Mouse (Mus musculus) cerebral cortex, adult 2 months (tissue): Measurements from ENCODE around the gene Sult2b1.

ENCODE experiments used
- WGBS: fragments of 180-500 bp; shearing (Covaris S2); methylation state at CpG from one replicate; pipeline ENCODE4 v1.1.7; 2018; 5-methylcytosine and 5-hydroxymethylcytosine counted together

The Sult2b1 gene

DNA sequence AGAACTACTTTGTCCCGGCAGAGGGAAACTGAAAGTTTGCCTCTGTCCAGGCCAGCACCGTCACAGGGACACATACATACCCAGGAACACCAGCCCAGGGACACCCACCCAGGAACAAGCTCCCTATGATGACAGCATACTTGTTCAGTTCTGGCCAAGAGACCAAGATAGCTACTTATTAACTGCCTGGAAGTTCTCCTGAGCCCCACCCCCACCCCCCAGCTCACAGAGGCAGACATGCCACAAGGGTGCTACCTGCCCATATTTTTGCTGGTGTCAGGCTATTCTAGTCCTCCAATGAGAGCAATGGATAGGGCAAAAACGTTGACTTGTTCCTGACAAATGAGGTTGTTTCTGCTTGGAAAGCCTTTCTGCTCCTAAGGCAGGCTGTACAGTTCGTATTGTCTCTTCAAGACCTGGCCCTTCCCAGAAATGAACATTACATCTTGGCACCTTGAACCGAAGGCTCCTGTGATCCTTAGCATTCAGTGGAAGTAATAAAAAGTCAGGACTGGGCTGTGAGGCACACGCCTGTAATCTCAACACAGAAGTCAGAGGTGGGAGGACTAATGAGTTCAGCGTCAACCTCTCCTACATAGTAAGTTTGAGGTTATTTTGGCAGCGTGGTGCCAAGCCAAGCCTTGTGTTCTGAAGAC, 13.9 kb downstream of the Sult2b1 start:
- 76% methylated on average over 8 of the region's 8 CpGs for WGBS

DNA sequence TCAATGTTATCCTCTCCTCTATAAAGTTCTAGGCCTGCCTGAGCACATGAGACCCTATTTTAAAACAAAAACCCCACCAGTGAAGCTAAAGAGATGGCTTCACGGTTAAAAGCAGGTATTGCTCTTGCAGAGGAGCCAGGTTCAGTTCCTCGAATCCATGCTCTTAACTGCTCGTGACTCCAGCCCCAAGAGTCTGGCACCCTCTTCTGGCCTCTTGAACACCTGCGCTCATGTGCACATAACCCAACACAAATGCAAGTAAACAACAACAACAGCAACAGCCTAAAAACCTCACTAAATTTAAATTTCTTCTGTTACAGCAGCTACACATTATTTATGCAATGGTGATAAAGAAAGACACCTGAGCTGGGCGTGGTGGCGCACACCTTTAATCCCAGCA, 17.0 kb downstream of the Sult2b1 start:
- 97% methylated on average over 6 of the region's 6 CpGs for WGBS

DNA sequence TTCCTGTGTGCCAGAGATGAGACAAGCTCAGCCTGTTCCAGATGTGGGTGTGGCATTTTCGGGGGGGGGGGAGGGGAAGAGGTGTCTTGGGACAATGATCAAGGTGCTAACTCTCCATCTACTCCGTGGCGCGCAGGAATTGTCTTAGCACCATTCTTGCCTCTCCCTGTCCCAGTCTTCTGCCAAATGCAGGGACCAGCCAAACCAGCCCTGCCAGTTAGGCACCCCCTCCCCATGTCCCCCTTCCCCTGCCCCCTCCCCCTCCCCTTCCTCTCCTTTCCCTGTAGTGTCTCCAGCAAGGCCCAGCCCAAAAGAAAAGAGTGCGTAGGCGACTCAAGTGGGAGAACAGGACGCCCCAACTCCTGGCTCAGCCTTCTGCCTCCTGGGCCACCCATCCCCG, 17.7 kb downstream of the Sult2b1 start:
- WGBS: 64% methylated on average over 8 of the region's 8 CpGs

DNA sequence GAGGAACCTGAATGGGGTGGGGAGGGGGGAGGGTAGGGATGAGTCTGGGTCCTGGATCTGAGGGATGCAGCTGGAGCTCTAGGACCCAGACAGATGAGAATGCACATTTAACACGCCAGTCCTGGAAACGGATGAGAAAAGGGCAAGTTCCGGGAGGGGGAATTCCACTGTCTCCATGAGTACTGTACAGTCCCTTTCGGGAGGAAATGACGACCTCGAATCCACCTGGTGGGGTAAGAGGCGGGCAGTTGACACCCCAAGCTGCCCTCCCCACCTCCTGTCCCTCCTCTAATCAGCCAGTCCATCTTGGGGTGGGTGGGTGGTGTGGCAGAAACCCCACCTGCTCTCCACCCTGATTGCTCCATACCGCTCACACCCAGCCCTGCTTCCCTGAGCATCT, 18.5 kb downstream of the Sult2b1 start:
- 66% methylated on average over 8 of the region's 8 CpGs for WGBS

DNA sequence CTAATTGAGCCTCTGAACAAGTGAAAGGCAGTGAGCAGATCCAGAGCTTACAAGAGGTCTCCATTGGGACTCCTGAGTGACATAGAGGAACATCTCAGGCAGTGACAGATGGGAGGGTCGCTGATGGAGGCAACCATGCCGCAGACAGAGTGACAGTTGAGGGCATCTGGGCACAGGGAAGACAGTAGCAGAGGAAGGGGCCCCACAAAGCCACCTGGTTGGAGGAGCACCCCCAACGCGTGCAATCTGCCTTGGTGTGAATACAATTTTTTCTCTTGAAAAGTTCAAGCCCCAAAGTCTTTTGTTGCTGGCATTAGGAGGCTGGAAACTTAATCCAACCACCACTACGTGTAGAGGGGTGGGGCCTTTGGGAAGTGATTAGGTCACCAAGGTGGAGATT, 24.3 kb downstream of the Sult2b1 start:
- 78% methylated on average over 5 of the region's 5 CpGs for WGBS

DNA sequence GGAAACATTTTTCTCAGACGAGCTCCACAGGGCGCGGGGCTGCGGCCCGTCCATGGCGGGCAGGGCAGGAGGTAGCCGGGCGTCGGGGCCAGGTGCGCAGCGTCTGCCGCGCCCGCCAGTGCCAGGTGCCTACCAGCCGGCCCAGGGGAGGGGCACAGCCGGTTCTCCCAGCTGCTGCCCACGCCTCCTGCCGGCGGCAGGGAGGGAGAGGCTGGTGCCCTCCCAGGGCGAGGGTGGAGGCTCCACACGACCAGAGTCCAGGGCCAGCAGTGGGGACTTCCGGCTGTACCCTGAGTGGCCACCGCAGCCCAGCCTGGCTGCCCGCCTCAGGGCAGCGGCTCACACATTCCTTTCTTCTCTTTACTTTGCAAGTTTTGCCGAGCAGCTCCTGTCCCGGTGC, 25.1 kb downstream of the Sult2b1 start:
- WGBS: 16% methylated on average over 25 of the region's 27 CpGs

DNA sequence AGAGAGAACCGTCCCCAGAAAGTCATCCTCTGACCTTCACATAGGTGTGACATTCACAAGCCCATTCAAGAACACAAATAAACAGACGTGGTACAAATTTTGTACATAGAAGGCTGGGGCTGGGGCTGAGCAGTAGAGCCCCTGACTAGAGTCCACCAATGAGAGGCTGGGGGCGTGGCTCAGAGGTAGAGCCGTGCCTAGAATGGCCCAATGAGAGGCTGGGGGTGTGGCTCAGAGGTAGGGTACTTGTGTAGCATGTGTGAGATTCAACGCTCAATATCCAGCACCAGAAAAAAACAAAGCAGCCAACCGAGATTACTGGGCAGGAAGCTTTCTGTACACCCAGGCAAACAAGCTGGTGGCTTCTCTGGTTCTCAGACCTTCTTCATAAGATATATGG, 28.8 kb downstream of the Sult2b1 start:
- WGBS: 68% methylated on average over 6 of the region's 6 CpGs

DNA sequence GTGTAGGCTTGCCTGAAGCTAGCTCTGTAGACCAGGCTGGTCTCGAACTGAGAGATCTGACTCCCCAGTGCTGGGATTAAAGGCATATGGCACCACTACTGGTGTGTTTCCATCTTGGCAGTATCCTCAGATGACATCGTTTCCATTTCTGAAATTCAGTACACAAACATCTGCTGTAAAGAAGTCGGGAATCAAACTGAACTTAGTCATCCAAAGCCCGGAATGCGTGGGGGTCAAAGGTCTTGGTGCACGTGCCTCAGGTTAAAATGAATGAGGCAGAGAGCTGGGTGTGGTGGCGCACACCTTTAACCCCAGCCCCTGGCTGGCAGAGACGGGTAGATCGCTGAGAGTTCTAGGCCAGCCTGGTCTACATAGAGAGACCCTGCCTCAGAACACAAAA, 34.3 kb downstream of the Sult2b1 start:
- 64% methylated on average over 9 of the region's 9 CpGs for WGBS

DNA sequence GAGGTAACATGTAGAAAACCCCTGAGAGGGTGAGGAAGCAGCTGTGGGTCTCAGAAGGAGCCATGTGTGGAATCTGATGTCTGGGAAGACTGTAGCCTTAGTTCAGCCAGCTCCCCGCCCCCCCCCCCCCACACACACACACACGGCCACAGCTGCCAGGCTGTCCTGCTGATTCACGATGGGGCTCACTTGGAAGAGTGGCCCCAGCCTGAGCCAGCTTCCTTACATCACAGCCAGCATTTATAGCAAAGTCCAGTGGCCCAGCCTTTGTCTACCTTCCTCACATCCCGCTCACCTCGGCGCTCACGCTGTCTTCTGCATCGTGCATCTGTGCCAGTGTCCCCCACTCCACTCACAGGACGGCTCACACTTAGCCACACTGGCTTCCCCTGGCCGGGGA, 35.1 kb downstream of the Sult2b1 start:
- WGBS: 45% methylated on average over 10 of the region's 10 CpGs

DNA sequence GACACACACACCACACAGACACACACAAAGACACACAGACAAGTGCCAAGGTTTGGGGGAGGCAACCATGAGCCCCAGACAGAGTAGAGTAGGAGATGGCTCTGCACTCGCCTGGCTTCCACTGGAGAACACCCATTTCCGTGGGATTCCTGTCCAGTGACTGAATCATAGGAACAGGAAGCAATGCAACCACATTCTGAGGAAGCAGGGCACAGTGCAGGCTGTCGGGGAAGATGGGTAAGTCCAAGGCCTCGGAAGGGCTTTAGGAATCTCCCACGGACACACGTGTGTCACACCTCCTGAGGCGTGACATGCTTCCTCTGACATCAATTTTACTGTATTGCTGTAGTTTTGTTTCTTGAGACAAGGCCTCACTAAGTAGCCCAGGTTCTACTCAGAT, 36.4 kb downstream of the Sult2b1 start:
- 68% methylated on average over 7 of the region's 7 CpGs for WGBS

DNA sequence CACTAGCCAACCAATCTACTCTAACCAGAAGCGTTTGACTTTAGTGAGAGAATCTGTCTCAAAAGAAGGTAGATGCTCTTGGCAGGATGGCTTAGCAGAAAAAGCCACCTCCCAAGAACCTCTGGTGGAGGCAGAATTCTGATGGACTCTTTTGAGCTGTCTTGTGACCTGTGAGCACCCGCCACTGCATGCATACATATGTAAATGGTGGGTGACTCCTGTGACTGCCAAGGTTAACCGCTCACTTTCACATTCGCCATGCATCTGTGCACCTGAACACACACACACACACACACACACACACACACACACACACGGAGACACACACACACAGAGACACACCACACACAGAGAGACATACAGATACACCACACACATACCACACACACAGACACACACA, 37.0 kb downstream of the Sult2b1 start:
- 88% methylated on average over 5 of the region's 5 CpGs for WGBS

DNA sequence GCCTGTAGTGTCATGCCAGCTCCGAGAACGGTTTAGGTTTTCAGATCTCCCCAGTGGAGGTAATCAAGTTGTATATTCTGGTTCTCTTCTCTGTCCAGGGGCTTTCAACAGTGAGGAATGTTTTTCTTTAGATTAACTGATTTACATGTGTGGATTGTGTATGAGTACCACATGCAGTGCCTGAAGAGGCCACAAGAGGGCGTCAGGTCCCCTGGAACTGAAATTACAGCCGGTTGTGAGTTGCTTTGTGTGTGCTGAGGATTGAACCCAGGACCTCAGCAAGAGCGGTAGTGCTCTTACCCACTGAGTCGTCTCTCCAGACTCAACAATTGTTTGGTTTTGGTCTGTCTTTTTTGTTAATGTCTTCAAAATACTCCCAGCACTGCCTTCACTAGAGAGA, 38.0 kb downstream of the Sult2b1 start:
- WGBS: 66% methylated on average over 6 of the region's 6 CpGs

DNA sequence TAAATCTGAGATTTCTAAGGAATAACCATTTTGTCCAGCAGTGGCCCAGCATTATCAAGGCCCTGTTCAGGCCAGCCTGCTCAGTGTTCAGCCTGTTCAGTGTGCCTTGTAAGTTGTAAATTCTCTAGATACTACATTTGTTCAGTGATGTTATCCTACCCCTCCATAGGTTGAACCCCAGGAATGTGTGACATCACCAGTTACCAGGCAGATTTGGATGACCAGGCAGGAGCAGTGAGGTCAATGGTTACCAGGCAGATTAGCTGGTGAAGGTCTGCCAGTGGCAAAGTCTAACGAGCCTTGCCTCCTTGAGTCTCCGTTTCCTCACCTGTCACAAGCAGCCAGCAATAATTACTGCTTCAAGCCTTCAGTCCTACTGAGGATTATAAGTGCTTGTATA, 40.1 kb downstream of the Sult2b1 start:
- WGBS: 62% methylated on average over 2 of the region's 2 CpGs

DNA sequence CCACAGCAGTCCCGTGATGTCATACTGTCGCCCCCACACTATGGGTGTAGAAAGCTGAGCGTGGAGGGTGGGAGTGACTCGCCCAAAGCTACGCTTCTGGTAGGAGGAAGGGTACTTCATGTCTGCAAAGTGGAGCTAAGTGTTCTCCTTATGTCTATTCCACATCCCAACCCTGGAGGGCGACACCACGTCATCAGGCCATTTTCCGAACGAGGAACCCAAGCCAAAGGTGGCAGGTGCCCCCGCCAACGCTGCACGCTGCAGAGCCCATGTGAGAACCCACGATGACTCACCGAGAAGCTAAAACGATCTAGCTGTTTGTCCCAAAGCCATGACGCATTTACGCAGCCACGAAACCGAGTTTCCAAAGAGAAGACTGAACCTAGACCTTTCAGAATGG, 42.1 kb downstream of the Sult2b1 start:
- 18% methylated on average over 19 of the region's 19 CpGs for WGBS

DNA sequence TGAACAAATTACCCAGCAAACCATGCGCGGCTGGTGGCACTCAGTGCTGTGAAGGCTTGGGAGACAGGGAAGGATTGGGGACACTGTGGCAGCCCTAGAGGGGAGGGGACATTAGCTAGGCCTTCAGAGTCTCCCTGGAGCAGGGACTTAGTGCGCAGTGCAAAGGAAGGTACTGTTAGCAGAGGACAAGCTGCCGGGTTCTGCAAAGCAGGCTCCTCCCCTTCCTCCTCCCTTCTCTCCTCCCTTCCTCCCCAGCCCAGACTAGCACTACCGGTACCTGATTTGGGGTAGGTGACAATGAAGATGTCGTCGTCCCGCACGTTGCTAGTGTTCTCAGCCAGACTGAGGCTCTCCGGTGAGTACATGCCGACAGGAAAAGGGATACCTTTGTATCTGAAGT, 42.7 kb downstream of the Sult2b1 start:
- WGBS: 40% methylated on average over 11 of the region's 11 CpGs

DNA sequence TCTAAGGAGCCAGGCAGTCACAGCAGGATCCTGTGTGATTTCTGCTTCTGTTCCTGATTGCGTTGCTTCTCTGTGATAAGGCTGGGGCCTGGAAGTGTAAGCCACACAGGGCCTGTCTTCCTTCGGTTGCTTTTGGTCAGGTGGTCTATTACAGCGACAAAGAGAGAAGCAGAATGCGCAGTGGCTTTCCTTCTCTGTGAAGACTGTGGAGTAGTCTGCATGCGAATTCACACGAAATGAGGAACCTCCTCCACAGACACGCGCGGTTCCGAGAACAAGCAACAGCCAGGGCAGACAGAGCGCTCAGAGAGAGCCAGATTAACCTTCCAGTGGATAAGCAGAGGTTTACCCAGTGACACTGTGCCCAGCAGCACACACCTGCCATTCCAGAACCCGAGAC, 43.2 kb downstream of the Sult2b1 start:
- WGBS: 61% methylated on average over 12 of the region's 12 CpGs

DNA sequence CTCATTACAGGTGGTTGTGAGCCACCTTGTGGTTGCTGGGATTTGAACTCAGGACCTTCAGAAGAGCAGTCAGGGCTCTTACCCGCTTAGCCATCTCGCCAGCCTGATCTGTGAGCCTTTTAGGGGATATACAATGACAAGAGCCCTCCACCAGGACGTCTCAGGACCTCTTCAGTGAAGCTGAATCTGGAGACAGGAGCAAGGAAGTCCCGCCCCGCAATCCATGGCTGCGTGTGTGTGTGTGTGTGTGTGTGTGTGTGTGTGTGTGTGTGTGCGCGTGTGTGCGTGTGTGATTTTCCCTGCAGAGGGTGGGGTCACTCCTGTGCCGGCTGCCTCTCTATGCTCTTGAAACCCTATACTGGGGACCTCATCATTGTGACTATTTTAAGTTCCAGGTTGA, 44.6 kb downstream of the Sult2b1 start:
- WGBS: 70% methylated on average over 10 of the region's 10 CpGs

DNA sequence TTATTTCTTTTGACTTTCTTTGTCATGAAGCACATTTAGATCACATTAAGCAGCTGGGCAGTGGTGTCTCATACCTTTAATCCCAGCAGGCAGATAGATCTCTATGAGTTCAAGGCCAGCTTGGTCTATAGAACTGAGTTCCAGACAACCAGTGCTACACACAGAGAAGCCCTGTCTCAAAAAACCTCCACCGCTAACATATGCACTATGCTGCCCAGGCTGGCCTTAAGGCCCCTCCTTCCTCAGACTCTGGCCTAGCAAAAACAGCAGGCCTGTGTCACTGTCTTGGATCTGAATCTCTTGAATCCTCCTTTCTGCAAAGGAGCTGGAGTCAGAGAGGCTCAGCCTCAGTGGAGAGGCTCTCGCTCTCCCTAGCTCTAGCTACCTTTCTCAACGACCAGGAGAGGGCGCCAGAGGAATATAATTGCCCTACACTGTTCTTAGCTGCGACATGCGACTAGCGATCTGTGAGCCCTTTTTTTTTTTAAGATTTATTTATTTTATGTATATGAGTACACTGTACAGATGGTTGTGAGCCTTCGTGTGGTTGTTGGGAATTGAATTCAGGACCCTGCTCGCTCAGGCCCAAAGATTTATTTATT, 45.2 kb downstream of the Sult2b1 start:
- WGBS: 8% methylated on average over 9 of the region's 9 CpGs

DNA sequence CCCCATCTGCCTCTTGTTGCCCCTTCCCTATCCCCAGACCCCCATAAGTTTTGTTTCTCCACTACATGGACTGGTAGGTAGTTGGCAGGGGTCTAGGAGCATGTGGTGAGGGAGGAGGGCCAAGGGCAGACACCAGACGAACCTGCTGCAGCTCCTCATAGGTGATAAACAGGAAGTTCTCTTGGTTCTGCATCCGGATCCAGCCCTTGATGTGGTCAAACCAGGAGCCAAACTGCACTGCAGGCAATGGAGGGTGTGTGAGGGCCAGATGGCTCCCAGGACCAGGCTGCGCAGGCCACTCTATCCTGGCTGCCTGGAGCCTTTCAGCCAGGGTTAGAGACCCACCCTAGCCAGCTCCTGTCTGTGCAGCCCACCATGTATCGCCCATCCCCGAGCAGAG, 51.0 kb downstream of the Sult2b1 start:
- WGBS: 89% methylated on average over 5 of the region's 5 CpGs

DNA sequence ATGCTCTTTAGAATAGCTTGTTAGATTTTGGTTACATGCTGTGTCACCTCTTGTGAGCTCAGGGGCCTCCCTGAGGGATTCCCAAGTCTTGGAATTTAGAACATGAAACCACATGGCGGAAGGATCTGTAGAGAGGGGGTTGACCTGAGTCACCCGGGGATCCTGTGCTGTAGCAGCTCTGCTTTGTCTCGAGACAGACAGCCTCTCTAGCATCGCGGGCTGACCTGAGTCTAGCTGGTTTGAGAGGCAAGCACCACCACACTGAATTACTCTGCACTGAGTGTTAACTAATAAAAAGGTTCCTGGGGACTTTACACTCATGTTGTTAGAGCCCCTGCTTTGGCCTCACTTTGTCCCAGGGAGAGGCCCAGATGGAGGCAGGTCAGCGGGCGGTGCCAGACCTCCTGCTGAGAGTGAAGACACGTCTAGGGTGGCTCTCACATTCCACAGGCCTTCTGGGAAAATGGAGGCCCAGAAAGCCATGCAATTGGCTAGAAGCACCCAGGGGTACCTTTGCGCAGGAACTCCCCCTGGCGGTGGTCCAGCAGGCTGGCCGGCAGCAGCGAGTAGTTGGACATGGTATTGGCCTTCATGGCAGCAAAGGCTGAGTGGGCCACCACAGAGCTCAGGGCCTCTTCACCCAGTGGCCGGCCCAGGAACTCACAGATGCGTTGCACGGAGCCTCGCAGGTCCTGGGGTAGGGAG, 53.6 kb downstream of the Sult2b1 start:
- 51% methylated on average over 16 of the region's 16 CpGs for WGBS

DNA sequence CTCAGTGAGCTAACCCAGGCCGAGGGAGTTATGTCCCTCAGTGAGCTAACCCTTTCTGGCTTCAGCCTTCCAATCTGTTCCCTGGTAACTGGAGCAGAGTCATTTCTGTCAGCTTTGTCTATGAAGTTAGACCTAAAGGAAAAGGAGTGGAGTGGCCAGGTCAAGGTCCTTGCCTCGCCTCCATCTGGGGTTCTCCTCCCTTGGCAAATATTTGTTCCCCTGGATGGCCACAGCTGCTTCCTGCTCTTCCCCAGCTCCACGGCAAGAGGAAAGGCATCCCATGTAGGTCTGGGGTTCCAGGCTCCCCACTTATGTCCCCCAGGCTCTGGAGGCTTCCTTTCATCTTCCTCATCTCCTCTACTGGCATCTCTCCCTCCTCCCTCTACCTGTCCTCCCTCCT, 56.8 kb downstream of the Sult2b1 start:
- 86% methylated on average over 3 of the region's 3 CpGs for WGBS

DNA sequence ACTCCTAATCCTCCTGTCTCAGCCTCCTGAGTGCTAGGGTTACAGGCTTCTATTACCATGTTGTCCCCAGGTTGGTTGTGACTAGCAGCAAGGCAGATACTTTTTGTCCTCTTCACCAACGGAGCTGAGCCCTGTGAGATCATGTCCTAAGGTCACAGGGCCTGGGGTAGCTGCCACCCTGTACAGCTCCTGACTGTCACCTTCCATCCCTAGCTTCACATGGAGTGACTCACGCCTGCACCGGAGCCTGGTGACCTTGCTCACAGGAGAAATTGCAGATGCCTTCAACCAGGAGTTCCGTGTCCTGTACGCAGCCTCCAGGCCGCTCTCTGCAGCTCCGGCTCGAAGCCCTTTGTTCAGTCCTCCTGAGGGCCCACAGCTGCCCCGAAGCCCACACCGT, 58.0 kb downstream of the Sult2b1 start:
- 94% methylated on average over 10 of the region's 10 CpGs for WGBS

DNA sequence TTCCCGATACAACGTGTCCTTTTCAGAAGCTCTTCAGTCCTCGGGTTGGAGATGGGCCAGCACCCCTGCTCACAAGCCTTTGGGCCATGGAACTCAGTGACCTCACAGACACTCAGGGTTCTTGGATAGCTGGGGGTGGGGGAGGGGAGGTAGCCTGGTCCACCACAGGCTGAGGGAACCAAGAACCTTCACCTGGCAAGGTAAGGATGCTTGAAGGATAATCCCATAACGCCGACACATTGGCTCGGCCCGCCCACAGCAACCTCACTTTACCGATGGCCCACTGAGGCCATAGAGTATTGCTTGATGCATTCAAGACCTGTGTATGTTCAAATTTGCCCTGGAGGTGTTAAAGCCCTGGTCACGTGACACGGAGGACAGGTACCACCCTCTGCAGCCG, 58.8 kb downstream of the Sult2b1 start, which contains the start of gene Spaca4:
Gene Spaca4, minus strand, starts transcription at position 101 of the 400 bp plus-strand sequence.
- 92% methylated on average over 11 of the region's 11 CpGs for WGBS
